Mouse (Mus musculus) CD4-positive naive resting alpha-beta T cell, adult 57 days (primary cell): ENCODE measurements around the gene Tagln2. TPM values are rescaled to one million over a fixed set of nuclear protein-coding genes. Genes with fewer than 3 reads are reported as not detected.

ENCODE experiments used
- total RNA-seq: library from RNA; stranded (reverse); gene quantifications from one replicate; pipeline ENCODE4 v1.2.4, GENCODE M21; 2023

The Tagln2 gene
- 228 TPM for total RNA-seq

GRCm38 (mm10) chr1:172499765-172500441 is at the start of gene Tagln2:
TSS of gene Tagln2 (plus strand) at chr1:172500047.

GRCm38 (mm10) chr1:172475054-172475741 is 24.6 kb upstream of the Tagln2 start, which contains the start of gene Slamf9:
TSS of gene Slamf9 (plus strand) at chr1:172475358.

DNA sequence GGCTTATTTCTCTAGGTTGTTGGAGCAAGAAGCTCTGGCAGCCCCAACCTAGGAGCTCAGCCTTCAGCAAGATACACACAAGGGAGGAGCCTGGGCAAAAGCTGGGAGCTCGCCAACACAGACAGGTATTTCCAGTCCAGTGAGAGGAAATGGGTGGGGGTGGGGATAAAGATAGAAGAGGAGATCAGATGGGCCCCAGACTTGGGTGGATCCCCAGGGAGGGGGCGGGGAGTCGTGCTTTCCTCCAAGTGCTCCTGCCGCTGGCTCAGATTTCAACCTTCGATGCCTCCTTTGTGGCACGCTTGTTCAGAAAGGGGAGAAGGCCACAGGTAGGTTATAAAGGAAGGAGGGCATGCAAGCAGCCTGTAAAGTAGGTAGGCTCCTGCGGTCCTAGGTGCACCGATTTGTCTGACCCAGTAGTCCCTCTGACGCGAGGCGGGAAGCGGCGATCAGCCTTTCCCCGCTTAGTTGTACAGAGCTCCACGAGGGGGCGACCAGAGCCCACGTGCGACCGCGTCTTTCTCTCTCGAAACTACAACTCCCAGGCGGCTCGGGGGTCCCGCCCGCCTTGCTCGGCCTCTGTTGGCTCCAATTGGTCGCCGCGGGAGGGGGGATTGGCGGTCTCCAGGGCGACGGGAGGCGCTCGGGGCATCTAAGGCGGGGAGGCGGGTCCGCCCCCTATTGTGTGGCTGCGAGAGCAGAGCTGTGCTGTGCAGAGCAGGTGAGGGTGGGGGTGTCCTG is 18.1 kb upstream of the Tagln2 start, which contains the start of gene Igsf9:
Gene Igsf9 (plus strand): TSS at position 249 of the 741 bp plus-strand sequence.

DNA sequence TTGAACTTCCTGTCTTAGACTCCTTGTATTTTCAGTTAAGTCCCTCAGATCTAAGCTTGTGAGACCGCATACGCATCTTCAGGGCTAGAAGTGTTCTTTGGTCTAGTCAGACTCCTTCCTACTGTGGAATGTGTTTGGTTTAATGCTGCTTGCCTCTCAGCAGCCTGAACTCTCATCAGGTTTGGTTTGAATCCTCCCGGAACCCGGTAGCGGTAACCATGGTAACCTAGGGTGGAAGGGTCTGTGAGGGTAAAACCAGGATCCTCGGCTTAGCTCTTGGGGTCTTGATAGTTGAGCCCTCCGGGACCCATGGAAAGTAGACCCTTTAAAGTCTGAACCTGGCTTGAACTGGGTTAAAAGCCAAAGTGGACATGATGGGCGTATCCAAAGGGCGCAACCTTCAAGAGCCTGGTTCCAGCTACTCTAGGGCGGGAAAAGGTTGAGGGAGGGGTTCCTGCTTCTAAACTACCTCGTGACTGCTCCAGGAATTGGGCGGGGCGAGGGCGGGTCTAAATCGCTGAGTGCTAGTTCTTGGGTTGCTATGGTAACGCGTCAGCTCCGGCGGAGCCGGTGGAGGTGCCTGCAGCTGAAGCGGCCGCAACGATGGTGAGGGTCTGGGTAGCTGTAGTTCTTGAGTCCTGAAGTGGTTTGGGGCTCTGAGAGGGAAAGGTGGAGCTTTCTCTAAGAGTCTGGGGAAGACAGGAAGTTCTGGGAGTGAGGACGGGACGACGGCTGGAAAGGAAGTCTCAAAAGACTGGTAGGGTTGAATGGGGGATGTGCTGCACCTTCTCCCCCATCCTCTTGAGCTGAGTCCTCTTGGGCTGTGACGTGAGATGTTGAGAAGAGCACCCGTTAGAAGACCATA is 21.0 kb downstream of the Tagln2 start, which contains the start of gene Cfap45:
Gene Cfap45 (plus strand): TSS at position 226 of the 865 bp plus-strand sequence.

DNA sequence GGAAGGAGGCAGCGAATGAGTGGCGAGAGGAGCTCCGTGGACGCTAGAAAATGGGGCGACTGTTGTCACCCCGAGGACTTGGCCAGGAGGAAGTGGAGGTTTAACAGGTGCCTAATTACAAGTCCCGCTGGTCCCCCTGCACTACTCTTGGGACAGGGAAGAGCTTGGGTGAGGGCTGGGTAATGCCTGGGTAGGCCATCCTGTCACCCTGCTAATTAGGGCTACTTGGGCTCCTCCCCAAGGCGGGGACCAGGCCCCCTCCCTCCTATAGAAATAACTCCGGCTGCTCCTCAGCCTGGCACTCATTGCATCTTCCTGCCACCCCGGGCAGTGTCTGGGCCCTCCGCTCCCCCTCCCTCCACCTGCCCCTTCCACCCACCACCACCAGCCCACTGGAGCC is 55.8 kb downstream of the Tagln2 start, which contains the start of gene Vsig8:
Gene Vsig8 (plus strand): TSS at position 301 of the 400 bp plus-strand sequence.

Other genes starting within 250 kb of the Tagln2 start
- not detected for gene Atp1a4, start 241.6 kb upstream of the Tagln2 start, total RNA-seq
- 29.2 TPM for gene Igsf8, start 238.4 kb upstream of the Tagln2 start, total RNA-seq
- 0.18 TPM for gene Atp1a2, start 202.0 kb upstream of the Tagln2 start, total RNA-seq
- not detected for gene Kcnj9, start 170.7 kb upstream of the Tagln2 start, total RNA-seq
- 1.5 TPM for gene Kcnj10, start 158.8 kb upstream of the Tagln2 start, total RNA-seq
- 31.0 TPM for gene Pigm, start 123.5 kb upstream of the Tagln2 start, total RNA-seq
- gene Slamf9, start 24.7 kb upstream of the Tagln2 start, total RNA-seq = 0.44 TPM
- 1.0 TPM for gene Igsf9, start 18.3 kb upstream of the Tagln2 start, total RNA-seq
- 1.7 TPM for gene Cfap45, start 20.8 kb downstream of the Tagln2 start, total RNA-seq
- not detected for gene Vsig8, start 55.9 kb downstream of the Tagln2 start, total RNA-seq
- 0.59 TPM for gene Slamf8, start 90.5 kb downstream of the Tagln2 start, total RNA-seq
- not detected for gene Fcrl6, start 102.5 kb downstream of the Tagln2 start, total RNA-seq
- 3.6 TPM for gene Dusp23, start 132.9 kb downstream of the Tagln2 start, total RNA-seq
- not detected for gene Crp, start 198.0 kb downstream of the Tagln2 start, total RNA-seq